Mouse (Mus musculus) G1E (cell line): Measurements from ENCODE around the gene Prkrip1. TPM values are rescaled to one million over a fixed set of nuclear protein-coding genes. Genes with fewer than 3 reads are reported as not detected.

ENCODE experiments used
- ATAC-seq: 2 replicates; pipeline ENCODE4 v1.8.0; 2016; ENCODE audit warnings: mild to moderate bottlenecking; ENCODE audit not compliant: insufficient number of reproducible peaks, poor library complexity, low FRiP score, severe bottlenecking; ENCODE audit errors: extremely low read depth
- DNase-seq: peaks from one replicate; pipeline ENCODE4 v3.0.0; 2012; ENCODE audit warnings: low spot score
- H3K27me3 ChIP-seq: 2 replicates; pipeline ENCODE4 v1.6.1; 2012; ENCODE audit warnings: mild to moderate bottlenecking, low read length, inconsistent platforms; ENCODE audit not compliant: insufficient read depth
- H3K36me3 ChIP-seq: replicated peaks from 2 replicates; pipeline ENCODE3; 2012; ENCODE audit warnings: mild to moderate bottlenecking, inconsistent platforms
- H3K4me1 ChIP-seq: 2 replicates; pipeline ENCODE4 v1.6.1; 2012; ENCODE audit warnings: low read depth, low read length, inconsistent platforms, mixed read lengths; ENCODE audit not compliant: insufficient read depth
- H3K4me3 ChIP-seq: 2 replicates; pipeline ENCODE4 v1.5.1; 2012; ENCODE audit warnings: low read depth, mild to moderate bottlenecking, inconsistent platforms, low read length, moderate library complexity, mixed read lengths
- H3K9me3 ChIP-seq: replicated peaks from 2 replicates; pipeline ENCODE4 v1.6.1; 2012; ENCODE audit warnings: inconsistent platforms
- CTCF ChIP-seq: IDR thresholded peaks from 2 replicates; pipeline ENCODE4 v1.5.1; 2012; ENCODE audit warnings: low read depth, low read length, inconsistent platforms, mixed read lengths
- GATA1 ChIP-seq: IDR thresholded peaks from 2 replicates; pipeline ENCODE4 v1.6.1; 2012; ENCODE audit warnings: borderline replicate concordance, low read length, inconsistent platforms, mixed read lengths
- GATA2 ChIP-seq: IDR thresholded peaks from 2 replicates; pipeline ENCODE4 v1.6.1; 2012; ENCODE audit warnings: low read depth, low read length, inconsistent platforms, borderline replicate concordance
- POLR2AphosphoS5 ChIP-seq: IDR thresholded peaks from 2 replicates; pipeline ENCODE4 v1.6.1; 2012; ENCODE audit warnings: low read depth, low read length, inconsistent platforms; ENCODE audit not compliant: insufficient replicate concordance
- TAL1 ChIP-seq: conservative IDR thresholded peaks from 2 replicates; pipeline ENCODE4 v1.6.1; 2012; ENCODE audit warnings: low read depth, low read length, inconsistent platforms, mixed read lengths
- polyA plus RNA-seq: library from polyadenylated mRNA; stranded (reverse); fragments of >175 nt; gene quantifications from 2 replicates; pipeline ENCODE4 v1.2.3, GENCODE M21; 2012
- total RNA-seq, 2 experiments: library from RNA; stranded (forward) in 1 of 2; stranded (reverse) in 1 of 2; fragments of 200-1000 nt in 1 of 2; fragments of >200 nt in 1 of 2; fragmentation: Nextera tagmentation in 1 of 2; gene quantifications; 2 replicates each; pipeline ENCODE4 v1.2.3; 2014 to 2017

Prkrip1 gene
- total and polyA plus RNA-seq, 3 experiments, result 12.8 to 55.5 (median 52.3) TPM

DNA sequence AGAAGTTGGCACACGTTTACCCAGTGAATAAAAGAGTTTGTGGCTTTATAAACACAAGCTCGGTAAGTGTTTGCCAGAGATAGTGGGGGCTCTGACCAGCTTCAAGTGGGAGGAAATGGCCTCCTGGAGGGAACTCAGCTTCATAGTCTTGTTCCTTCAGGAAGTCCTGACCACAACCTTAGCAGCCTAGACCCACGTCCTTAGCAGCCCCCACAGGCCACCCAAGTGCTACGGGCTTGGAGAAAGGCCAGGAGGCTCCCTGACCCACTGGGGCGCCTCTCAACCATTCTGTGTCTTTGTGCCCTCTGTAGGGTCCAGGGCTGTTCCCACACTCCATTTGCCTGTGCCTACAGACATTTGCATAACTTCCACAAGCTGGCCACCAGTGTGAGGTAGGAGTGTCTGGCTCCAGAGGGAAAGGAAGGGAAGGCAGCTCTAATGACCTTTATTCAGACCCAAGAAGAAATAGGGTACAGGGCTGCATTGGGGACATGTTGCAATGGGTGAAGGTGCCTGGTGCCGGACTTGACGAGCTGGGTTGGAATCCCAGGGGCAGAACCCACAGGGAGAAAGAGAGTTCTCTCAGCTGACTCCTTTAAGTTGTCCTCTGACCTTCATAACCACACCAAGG, 27.6 kb upstream of the Prkrip1 start:
- ATAC-seq (no peak), DNase-seq (no peak)
- no peaks in the 10 kb centered on the region for H3K4me1 ChIP-seq
- TF ChIP-seq POLR2AphosphoS5 (no peak), CTCF (no peak), GATA1 (no peak), TAL1 (no peak), GATA2 (no peak)
- H3K9me3 ChIP-seq, result no peaks in the 10 kb centered on the region
- no peak overlapping the region for H3K4me3 ChIP-seq
- H3K27me3 ChIP-seq, result peaks cover 17% of the 10 kb centered on the region; the same call in 1 of the 2 replicates
- no peaks in the 10 kb centered on the region for H3K36me3 ChIP-seq

- H3K27me3 ChIP-seq, result peaks cover 17% of the 10 kb centered on the region; the same call in 1 of the 2 replicates
- H3K4me3 ChIP-seq, result no peak overlapping the region
- TF ChIP-seq POLR2AphosphoS5 (no peak), GATA2 (no peak), TAL1 (no peak), CTCF (no peak), GATA1 (no peak)
- ATAC-seq (no peak), DNase-seq (no peak)
- no peaks in the 10 kb centered on the region for H3K9me3 ChIP-seq
- no peaks in the 10 kb centered on the region for H3K36me3 ChIP-seq
- H3K4me1 ChIP-seq, result 0 out of 2 replicates have a peak, but pooled peaks cover 3% of the 10 kb centered on the region
These were observed 19.8 kb upstream of the Prkrip1 start for GRCm38 (mm10) chr5:136218585-136218984.

GRCm38 (mm10) chr5:136217932-136218381, 19.2 kb upstream of the Prkrip1 start:
- no peak for ATAC-seq
- DNase-seq, result no peak
- Histone ChIP-seq H3K9me3 (no peaks in the 10 kb centered on the region), H3K4me3 (no peak overlapping the region), H3K36me3 (no peaks in the 10 kb centered on the region), H3K27me3 (peaks cover 17% of the 10 kb centered on the region; the same call in 1 of the 2 replicates), H3K4me1 (0 out of 2 replicates have a peak, but pooled peaks cover 3% of the 10 kb centered on the region)
- TF ChIP-seq POLR2AphosphoS5 (no peak), CTCF (no peak), GATA2 (no peak), TAL1 (no peak), GATA1 (no peak)

- H3K4me3 ChIP-seq, result no peak overlapping the region
These were observed 18.4 kb upstream of the Prkrip1 start for GRCm38 (mm10) chr5:136217004-136217665.

GRCm38 (mm10) chr5:136215958-136216357, 17.2 kb upstream of the Prkrip1 start:
- TF ChIP-seq CTCF (no peak), POLR2AphosphoS5 (no peak), GATA1 (no peak), GATA2 (no peak), TAL1 (no peak)
- no peaks in the 10 kb centered on the region for H3K36me3 ChIP-seq
- H3K27me3 ChIP-seq, result peaks cover 14% of the 10 kb centered on the region; the same call in 1 of the 2 replicates
- H3K9me3 ChIP-seq, result no peaks in the 10 kb centered on the region
- H3K4me1 ChIP-seq, result 0 out of 2 replicates have a peak, but pooled peaks cover 3% of the 10 kb centered on the region
- DNase-seq, result no peak
- no peak overlapping the region for H3K4me3 ChIP-seq
- no peak for ATAC-seq

More at GRCm38 (mm10) chr5:136217004-136217665, 18.4 kb upstream of the Prkrip1 start:
- DNase-seq, result no peak
- Histone ChIP-seq H3K4me1 (0 out of 2 replicates have a peak, but pooled peaks cover 3% of the 10 kb centered on the region), H3K27me3 (peaks cover 17% of the 10 kb centered on the region; the same call in 1 of the 2 replicates), H3K36me3 (no peaks in the 10 kb centered on the region), H3K9me3 (no peaks in the 10 kb centered on the region)
- no peak for ATAC-seq
- TF ChIP-seq GATA1 (no peak), TAL1 (no peak), POLR2AphosphoS5 (no peak), CTCF (no peak), GATA2 (no peak)

DNA sequence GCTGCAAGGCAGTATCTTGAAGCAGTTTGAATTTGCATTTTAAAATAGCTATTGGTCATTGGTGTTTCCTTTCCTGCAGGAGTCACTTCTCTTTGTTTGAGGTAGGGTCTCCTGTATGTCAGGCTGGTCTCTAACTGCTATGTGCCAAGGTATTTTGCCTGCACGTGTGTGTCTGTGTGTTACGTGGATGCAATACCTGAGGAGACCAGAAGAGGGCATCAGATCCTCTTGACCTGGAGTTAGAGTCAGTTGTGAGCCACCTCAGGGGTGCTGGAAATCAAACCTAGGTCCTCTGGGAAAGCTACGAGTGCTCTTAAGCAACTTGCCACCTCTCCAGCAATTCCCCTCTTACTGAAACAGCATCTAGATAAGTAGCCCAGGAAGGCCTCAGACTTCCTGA, 16.4 kb upstream of the Prkrip1 start:
- ATAC-seq (no peak), DNase-seq (no peak)
- Histone ChIP-seq H3K9me3 (no peaks in the 10 kb centered on the region), H3K27me3 (peaks cover 10% of the 10 kb centered on the region; the same call in 1 of the 2 replicates), H3K4me1 (0 out of 2 replicates have a peak, but pooled peaks cover 3% of the 10 kb centered on the region), H3K4me3 (no peak overlapping the region), H3K36me3 (no peaks in the 10 kb centered on the region)
- peak; percentile 42 for TF ChIP-seq CTCF
- TF ChIP-seq GATA2, result no peak
